Mouse (Mus musculus): ENCODE measurements around the gene Ryr2.

- no peak for TF ChIP-seq HCFC1 (IDR thresholded peaks at IDR 0.05; ENCODE audit: borderline replicate concordance, insufficient read depth, low read length)
- no peak for TF ChIP-seq ZNF384 (IDR thresholded peaks at IDR 0.05; ENCODE audit: low read depth, low read length)
- TF ChIP-seq MAFK (IDR thresholded peaks at IDR 0.05; ENCODE audit: insufficient read depth, low read depth, low read length): no peak
- TF ChIP-seq ZC3H11A (IDR thresholded peaks at IDR 0.05; ENCODE audit: borderline replicate concordance, low read depth, low read length): no peak
- no peak for TF ChIP-seq CHD2 (IDR thresholded peaks at IDR 0.05; ENCODE audit: low read depth, low read length)
These were observed 179.8 kb downstream of the Ryr2 start for GRCm38 (mm10) chr13:11926720-11927500.
